Mouse (Mus musculus): Measurements from ENCODE around the gene Rbfox1. TPM values are rescaled to one million over a fixed set of nuclear protein-coding genes. Genes with fewer than 3 reads are reported as not detected.

Gene Rbfox1
- polyA plus RNA-seq, 1 experiment, result 1.4 TPM

DNA sequence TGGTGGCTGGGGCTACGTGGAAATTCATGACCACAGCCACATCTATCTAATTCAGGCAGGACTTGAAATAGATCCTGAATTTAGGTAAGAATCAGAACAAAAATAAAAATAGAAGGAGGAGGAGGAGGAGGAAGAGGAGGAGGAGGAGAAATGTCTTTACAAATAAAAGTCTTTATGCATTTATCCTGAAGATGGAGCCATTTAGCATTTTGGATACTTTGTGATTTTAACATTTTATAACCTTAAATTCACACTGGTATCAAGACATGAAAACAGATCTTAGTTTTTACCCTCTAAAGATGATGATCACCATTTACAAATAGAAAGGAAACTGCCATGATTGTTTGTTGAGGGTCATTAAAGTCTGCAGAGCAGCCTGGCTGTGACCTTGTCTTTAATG is 146.1 kb downstream of the Rbfox1 start:
- TF ChIP-seq CTCF (IDR thresholded peaks at IDR 0.05; ENCODE audit: borderline replicate concordance, insufficient read depth, low read length), result no peak
- TF ChIP-seq POLR2A (IDR thresholded peaks at IDR 0.05; ENCODE audit: low read depth, low read length), result no peak
- Histone ChIP-seq H3K4me1 (ENCODE audit: control insufficient read depth, insufficient read depth, low read length) (no peaks in the 10 kb centered on the region), H3K27ac (ENCODE audit: insufficient read depth, low read length) (no peak overlapping the region), H3K4me3 (ENCODE audit: insufficient read depth, low read length) (no peak overlapping the region)

DNA sequence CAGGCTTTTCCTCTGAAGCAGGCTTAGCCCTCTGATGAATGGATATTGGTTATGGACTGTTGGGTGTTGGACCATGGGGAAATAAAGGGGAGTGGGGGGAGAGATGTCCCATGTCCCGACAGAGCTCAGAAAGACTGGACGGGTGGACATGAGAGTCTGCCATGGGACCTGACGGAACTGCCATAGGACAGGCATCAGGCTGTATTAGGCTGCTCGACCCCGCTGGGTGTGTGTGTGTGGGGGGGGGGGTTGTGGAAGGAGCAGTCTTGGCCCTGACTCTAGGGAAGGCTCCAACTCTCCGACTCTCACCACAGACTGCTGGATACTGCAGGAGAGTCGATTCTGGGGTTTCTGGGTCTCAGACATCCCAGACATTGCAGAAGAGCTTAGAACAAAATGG is 147.4 kb downstream of the Rbfox1 start:
- Histone ChIP-seq H3K4me1 (ENCODE audit: control insufficient read depth, insufficient read depth, low read length) (no peaks in the 10 kb centered on the region), H3K27ac (ENCODE audit: insufficient read depth, low read length) (no peak overlapping the region), H3K4me3 (ENCODE audit: insufficient read depth, low read length) (no peak overlapping the region)
- TF ChIP-seq CTCF (IDR thresholded peaks at IDR 0.05; ENCODE audit: borderline replicate concordance, insufficient read depth, low read length) (no peak), POLR2A (IDR thresholded peaks at IDR 0.05; ENCODE audit: low read depth, low read length) (no peak)

DNA sequence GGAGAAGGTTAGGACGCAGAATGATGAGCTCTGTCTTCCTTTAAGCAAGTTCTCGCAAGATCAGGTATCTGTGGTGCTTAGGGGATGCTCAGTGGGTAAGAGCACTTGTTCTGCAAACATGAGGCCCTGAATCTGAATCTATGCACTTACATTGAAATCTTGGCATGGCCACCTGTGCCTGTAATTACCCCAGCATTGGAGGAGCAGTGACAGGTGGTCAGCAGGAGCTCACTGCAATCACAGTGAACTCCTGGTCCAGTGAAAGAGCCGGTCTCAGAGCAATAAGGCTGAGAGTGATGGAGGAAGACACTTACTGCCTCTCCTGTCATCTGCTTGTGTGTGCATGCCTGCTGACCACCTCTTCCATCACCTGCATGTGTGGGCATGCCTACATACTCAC is 149.7 kb downstream of the Rbfox1 start:
- TF ChIP-seq POLR2A (IDR thresholded peaks at IDR 0.05; ENCODE audit: low read depth, low read length) (no peak), CTCF (IDR thresholded peaks at IDR 0.05; ENCODE audit: borderline replicate concordance, insufficient read depth, low read length) (no peak)
- no peaks in the 10 kb centered on the region for H3K4me1 ChIP-seq (ENCODE audit: control insufficient read depth, insufficient read depth, low read length)
- H3K27ac ChIP-seq (ENCODE audit: insufficient read depth, low read length), result no peak overlapping the region
- no peak overlapping the region for H3K4me3 ChIP-seq (ENCODE audit: insufficient read depth, low read length)

DNA sequence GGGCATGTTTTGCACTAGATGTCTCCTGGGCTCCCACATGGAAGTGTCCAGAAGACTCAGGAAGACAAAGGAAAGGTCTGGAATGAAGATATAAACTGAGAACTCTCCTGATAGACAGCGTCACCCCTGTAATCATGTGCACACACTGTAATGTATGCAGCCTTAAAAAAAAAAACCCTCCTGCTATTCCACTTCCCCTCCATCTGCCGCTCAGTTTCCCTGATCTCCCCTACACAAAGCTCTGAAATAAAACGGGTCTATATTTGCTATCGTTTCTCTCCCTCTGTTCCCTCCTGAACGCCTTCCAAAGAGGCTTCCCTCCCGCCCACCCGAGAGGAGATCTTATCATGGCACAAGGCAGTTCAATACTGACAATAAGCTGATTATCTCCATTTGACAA is 151.9 kb downstream of the Rbfox1 start:
- Histone ChIP-seq H3K4me1 (ENCODE audit: control insufficient read depth, insufficient read depth, low read length) (no peaks in the 10 kb centered on the region), H3K4me3 (ENCODE audit: insufficient read depth, low read length) (no peak overlapping the region), H3K27ac (ENCODE audit: insufficient read depth, low read length) (no peak overlapping the region)
- TF ChIP-seq POLR2A (IDR thresholded peaks at IDR 0.05; ENCODE audit: low read depth, low read length) (no peak), CTCF (IDR thresholded peaks at IDR 0.05; ENCODE audit: borderline replicate concordance, insufficient read depth, low read length) (no peak)

DNA sequence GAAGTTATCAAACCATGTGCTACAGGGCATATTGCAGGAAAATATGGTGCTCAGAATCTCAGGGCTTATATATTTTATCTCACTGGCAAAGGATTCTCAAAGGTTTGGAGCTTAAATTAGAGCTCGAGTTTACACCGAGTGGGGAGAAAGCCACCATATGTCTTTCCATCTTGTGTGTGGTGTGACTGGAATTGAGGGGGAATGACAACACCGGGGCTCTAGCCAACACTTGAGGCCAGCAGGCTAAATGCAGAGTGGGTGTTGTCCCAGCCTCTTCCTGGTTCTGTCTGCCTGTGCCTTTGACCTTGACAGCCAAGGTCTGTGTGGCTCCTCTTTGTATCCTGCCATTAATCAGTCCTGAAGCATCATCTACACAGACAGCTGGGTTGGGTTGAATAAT is 157.6 kb downstream of the Rbfox1 start:
- no peak overlapping the region for H3K27ac ChIP-seq (ENCODE audit: insufficient read depth, low read length)
- no peaks in the 10 kb centered on the region for H3K4me1 ChIP-seq (ENCODE audit: control insufficient read depth, insufficient read depth, low read length)
- no peak for TF ChIP-seq CTCF (IDR thresholded peaks at IDR 0.05; ENCODE audit: borderline replicate concordance, insufficient read depth, low read length)
- TF ChIP-seq POLR2A (IDR thresholded peaks at IDR 0.05; ENCODE audit: low read depth, low read length), result no peak
- no peak overlapping the region for H3K4me3 ChIP-seq (ENCODE audit: insufficient read depth, low read length)

DNA sequence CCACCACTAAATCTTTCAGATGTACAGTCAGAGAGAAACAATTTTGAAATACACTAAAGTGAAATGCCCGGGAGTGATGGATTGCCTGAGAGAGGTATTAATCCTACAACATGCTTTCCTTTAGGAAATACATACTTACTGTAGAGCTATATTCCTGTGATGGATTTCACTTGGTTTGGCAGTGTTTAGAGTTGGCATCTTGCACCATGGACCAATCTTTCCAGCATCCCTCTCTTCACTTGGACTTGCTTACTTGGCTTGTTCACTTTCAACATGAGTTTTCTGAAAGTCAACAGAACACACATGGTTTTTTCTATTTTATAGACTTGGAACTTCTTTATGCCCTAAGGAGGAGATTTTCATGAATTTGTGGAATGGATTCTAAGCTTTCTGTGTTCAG is 163.4 kb downstream of the Rbfox1 start:
- TF ChIP-seq POLR2A (IDR thresholded peaks at IDR 0.05; ENCODE audit: low read depth, low read length) (no peak), CTCF (IDR thresholded peaks at IDR 0.05; ENCODE audit: borderline replicate concordance, insufficient read depth, low read length) (no peak)
- Histone ChIP-seq H3K4me1 (ENCODE audit: control insufficient read depth, insufficient read depth, low read length) (no peaks in the 10 kb centered on the region), H3K4me3 (ENCODE audit: insufficient read depth, low read length) (no peak overlapping the region), H3K27ac (ENCODE audit: insufficient read depth, low read length) (no peak overlapping the region)

DNA sequence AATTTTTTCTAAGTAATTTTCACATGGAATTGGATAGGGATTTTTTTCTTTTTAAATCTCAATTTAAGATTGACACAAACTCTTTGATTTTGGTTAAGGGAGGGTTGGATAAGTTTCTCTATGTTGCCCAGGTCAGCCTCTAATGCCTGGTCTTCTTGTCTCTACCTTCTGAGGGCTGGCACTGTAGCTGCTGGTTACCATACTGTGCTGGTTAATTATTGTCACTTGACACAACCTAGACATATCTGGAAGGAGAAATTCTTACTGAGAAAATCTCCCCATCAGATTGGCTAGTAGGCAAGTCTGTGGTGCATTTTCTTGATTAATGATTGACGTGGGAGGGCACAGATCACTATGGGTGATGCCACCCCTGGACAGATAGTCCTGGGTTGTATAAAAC is 177.3 kb downstream of the Rbfox1 start:
- no peaks in the 10 kb centered on the region for H3K4me1 ChIP-seq (ENCODE audit: control insufficient read depth, insufficient read depth, low read length)
- no peak overlapping the region for H3K27ac ChIP-seq (ENCODE audit: insufficient read depth, low read length)
- H3K4me3 ChIP-seq (ENCODE audit: insufficient read depth, low read length), result no peak overlapping the region
- TF ChIP-seq POLR2A (IDR thresholded peaks at IDR 0.05; ENCODE audit: low read depth, low read length) (no peak), CTCF (IDR thresholded peaks at IDR 0.05; ENCODE audit: borderline replicate concordance, insufficient read depth, low read length) (no peak)

DNA sequence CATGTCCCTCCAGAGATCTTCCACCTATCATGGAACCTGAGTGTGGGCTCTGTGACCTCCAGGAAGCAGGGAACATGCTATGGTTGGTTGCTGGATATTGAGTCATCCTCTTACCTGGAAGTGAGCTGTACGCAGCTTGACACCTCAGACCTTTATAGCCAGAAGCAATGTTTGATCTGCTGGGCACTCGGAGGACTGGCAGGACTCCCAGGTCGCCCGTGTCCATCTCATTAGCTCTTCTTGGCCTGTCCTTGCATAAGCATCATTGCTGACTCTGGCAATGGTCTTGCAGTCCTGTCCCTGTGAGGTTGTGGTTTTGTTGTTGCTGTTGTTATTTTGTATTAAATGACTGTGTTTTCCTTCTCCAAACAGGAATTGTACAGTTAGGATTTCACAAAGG is 180.3 kb downstream of the Rbfox1 start:
- no peak overlapping the region for H3K4me3 ChIP-seq (ENCODE audit: insufficient read depth, low read length)
- H3K27ac ChIP-seq (ENCODE audit: insufficient read depth, low read length), result no peak overlapping the region
- no peaks in the 10 kb centered on the region for H3K4me1 ChIP-seq (ENCODE audit: control insufficient read depth, insufficient read depth, low read length)
- TF ChIP-seq POLR2A (IDR thresholded peaks at IDR 0.05; ENCODE audit: low read depth, low read length) (no peak), CTCF (IDR thresholded peaks at IDR 0.05; ENCODE audit: borderline replicate concordance, insufficient read depth, low read length) (no peak)

DNA sequence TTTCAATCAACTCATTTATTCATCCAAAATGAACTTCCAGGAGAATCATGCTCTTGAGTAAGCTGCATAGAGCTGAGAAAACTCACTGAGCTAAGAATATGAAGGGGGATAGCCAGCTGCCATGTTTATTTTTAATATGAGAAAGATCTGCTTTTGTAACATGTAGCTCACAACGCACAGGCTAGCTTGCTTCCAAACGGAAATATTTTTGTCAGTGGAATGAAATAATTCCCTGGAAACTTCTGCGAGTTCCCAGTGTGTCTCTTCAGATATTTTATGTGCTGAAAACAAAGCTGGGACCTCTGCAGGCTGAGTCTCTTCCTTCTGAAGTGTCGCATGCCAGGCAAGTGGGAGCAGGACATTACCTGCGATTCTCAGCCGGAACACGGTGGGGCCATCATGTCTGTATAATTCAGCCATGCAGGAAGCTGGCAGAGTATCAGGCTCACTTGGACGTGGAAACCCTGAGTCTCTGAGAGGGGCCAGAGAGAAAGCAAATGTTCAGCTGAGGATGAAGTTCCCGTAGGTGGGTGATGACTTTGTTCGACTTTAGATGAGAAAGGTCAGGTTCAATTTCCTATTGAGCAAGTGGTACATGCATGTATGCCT is 190.4 kb downstream of the Rbfox1 start:
- H3K4me1 ChIP-seq (ENCODE audit: control insufficient read depth, insufficient read depth, low read length), result no peaks in the 10 kb centered on the region
- no peak for TF ChIP-seq CTCF (IDR thresholded peaks at IDR 0.05; ENCODE audit: borderline replicate concordance, insufficient read depth, low read length)
- TF ChIP-seq POLR2A (IDR thresholded peaks at IDR 0.05; ENCODE audit: low read depth, low read length), result no peak
- H3K4me3 ChIP-seq (ENCODE audit: insufficient read depth, low read length), result no peak overlapping the region

DNA sequence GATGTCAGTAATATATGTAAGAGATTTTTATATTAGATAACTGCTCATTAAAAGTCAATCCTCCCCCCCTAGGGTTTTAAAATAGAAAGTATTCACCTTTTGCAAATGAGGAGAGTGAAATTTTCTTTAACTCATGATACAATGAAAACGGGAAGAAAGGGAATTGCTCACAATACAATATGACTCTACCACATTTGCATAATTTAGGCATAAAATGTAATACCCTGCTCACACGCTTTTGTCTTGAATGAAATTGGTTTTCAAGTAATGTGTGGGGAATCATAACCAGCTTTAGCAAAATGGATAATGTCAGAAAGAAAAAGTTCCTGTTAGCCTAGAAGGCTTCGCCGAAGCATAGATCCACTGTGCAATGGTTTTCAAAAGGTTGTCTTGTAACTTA is 193.9 kb downstream of the Rbfox1 start:
- Histone ChIP-seq H3K4me3 (ENCODE audit: insufficient read depth, low read length) (no peak overlapping the region), H3K27ac (ENCODE audit: insufficient read depth, low read length) (no peak overlapping the region), H3K4me1 (ENCODE audit: control insufficient read depth, insufficient read depth, low read length) (no peaks in the 10 kb centered on the region)
- TF ChIP-seq POLR2A (IDR thresholded peaks at IDR 0.05; ENCODE audit: low read depth, low read length) (no peak), CTCF (IDR thresholded peaks at IDR 0.05; ENCODE audit: borderline replicate concordance, insufficient read depth, low read length) (no peak)

More for the DNA sequence above, 190.4 kb downstream of the Rbfox1 start:
- no peak overlapping the region for H3K27ac ChIP-seq (ENCODE audit: insufficient read depth, low read length)
